Mouse (Mus musculus) small intestine, adult 2 months (tissue): ENCODE data around the gene Mbtps2. TPM values are rescaled to one million over a fixed set of nuclear protein-coding genes. Genes with fewer than 3 reads are reported as not detected.

Experiments
- H3K27ac ChIP-seq: fragments of 200-500 bp; 2 replicates; pipeline ENCODE4 v1.5.1; 2012; ENCODE audit warnings: low read depth, low read length, control low read depth, inconsistent platforms; ENCODE audit not compliant: insufficient read depth
- H3K27me3 ChIP-seq: fragments of 200-500 bp; 2 replicates; pipeline ENCODE4 v1.6.1; 2012; ENCODE audit warnings: mild to moderate bottlenecking, moderate library complexity, low read length, inconsistent platforms; ENCODE audit not compliant: control insufficient read depth, insufficient read depth
- H3K36me3 ChIP-seq: fragments of 200-500 bp; 2 replicates; pipeline ENCODE4 v1.6.1; 2012; ENCODE audit warnings: mild to moderate bottlenecking, low read length, control low read depth, inconsistent platforms; ENCODE audit not compliant: control insufficient read depth, insufficient read depth
- H3K4me1 ChIP-seq: fragments of 200-500 bp; 2 replicates; pipeline ENCODE4 v1.6.1; 2012; ENCODE audit warnings: low read length, inconsistent platforms, mixed read lengths; ENCODE audit not compliant: control insufficient read depth, insufficient read depth, insufficient read length
- H3K4me3 ChIP-seq: fragments of 200-500 bp; 2 replicates; pipeline ENCODE4 v1.5.1; 2012; ENCODE audit warnings: low read depth, mild to moderate bottlenecking, control low read depth, inconsistent platforms, low read length, moderate library complexity
- CTCF ChIP-seq: fragments of 200-500 bp; IDR thresholded peaks from 2 replicates; pipeline ENCODE4 v1.5.1; 2012; ENCODE audit warnings: low read depth, mild to moderate bottlenecking, control low read depth, inconsistent platforms, low read length, moderate library complexity, mixed read lengths; ENCODE audit not compliant: insufficient replicate concordance, insufficient read length; ENCODE audit errors: extremely low read depth
- POLR2A ChIP-seq: fragments of 200-500 bp; IDR thresholded peaks from 2 replicates; pipeline ENCODE4 v1.6.1; 2012; ENCODE audit warnings: low read depth, mild to moderate bottlenecking, control low read depth, inconsistent platforms, low read length, moderate library complexity
- WGBS: fragments of 180-500 bp; shearing (Covaris S2); methylation state at CpG from one replicate; pipeline ENCODE4 v1.1.7; 2018; 5-methylcytosine and 5-hydroxymethylcytosine counted together
- polyA plus RNA-seq: library from polyadenylated mRNA; depleted of rRNA; stranded (reverse); fragments of >200 nt; gene quantifications from 2 replicates; pipeline ENCODE4 v1.2.3, GENCODE M21; 2012; rRNA removed

Gene Mbtps2
- polyA plus RNA-seq, 1 experiment: 3.8 TPM

GRCm38 (mm10) chrX:157490769-157491144 lies 107.8 kb downstream of the Mbtps2 start:
- H3K27me3 ChIP-seq: no peaks in the 10 kb centered on the region; the same call in 1 of the 2 replicates
- 11% methylated on average over 12 of the region's 12 CpGs for WGBS

GRCm38 (mm10) chrX:157489871-157490721 lies 108.4 kb downstream of the Mbtps2 start:
- no peak for TF ChIP-seq CTCF
- TF ChIP-seq POLR2A: no peak
- H3K4me1 ChIP-seq: no peaks in the 10 kb centered on the region
- 30% methylated on average over 9 of the region's 9 CpGs for WGBS
- no peaks in the 10 kb centered on the region; the same call in 1 of the 2 replicates for H3K27me3 ChIP-seq
- H3K36me3 ChIP-seq: no peaks in the 10 kb centered on the region
- H3K4me3 ChIP-seq: no peak overlapping the region
- no peak overlapping the region for H3K27ac ChIP-seq

More at GRCm38 (mm10) chrX:157490769-157491144, 107.8 kb downstream of the Mbtps2 start:
- peak overlapping the region; percentile 87 for H3K4me3 ChIP-seq
- no peak overlapping the region for H3K27ac ChIP-seq
- TF ChIP-seq POLR2A: no peak
- no peak for TF ChIP-seq CTCF
- no peaks in the 10 kb centered on the region for H3K4me1 ChIP-seq
- H3K36me3 ChIP-seq: no peaks in the 10 kb centered on the region

GRCm38 (mm10) chrX:157488831-157489230 lies 109.7 kb downstream of the Mbtps2 start:
- Histone ChIP-seq H3K27ac (no peak overlapping the region), H3K27me3 (no peaks in the 10 kb centered on the region; the same call in 1 of the 2 replicates), H3K4me1 (no peaks in the 10 kb centered on the region), H3K4me3 (no peak overlapping the region), H3K36me3 (no peaks in the 10 kb centered on the region)
- TF ChIP-seq CTCF: no peak
- no peak for TF ChIP-seq POLR2A
- WGBS: 79% methylated on average over 3 of the region's 3 CpGs

GRCm38 (mm10) chrX:157486765-157487164 lies 111.8 kb downstream of the Mbtps2 start:
- 30% methylated on average over 2 of the region's 2 CpGs for WGBS
- no peak for TF ChIP-seq POLR2A
- TF ChIP-seq CTCF: no peak
- H3K27me3 ChIP-seq: no peaks in the 10 kb centered on the region
- no peak overlapping the region for H3K4me3 ChIP-seq
- no peak overlapping the region for H3K27ac ChIP-seq
- no peaks in the 10 kb centered on the region for H3K4me1 ChIP-seq
- no peaks in the 10 kb centered on the region for H3K36me3 ChIP-seq

Other genes with a start within 250 kb of the Mbtps2 start
- not detected in 2 replicates for gene Phex, start 183.4 kb downstream of the Mbtps2 start, polyA plus RNA-seq
- 5.4 and 5.5 TPM in 2 replicates for gene Sms, start 106.4 kb downstream of the Mbtps2 start, polyA plus RNA-seq
- not detected in 2 replicates for gene Yy2, start 29.7 kb downstream of the Mbtps2 start, polyA plus RNA-seq
- 0.30 and 0.32 TPM in 2 replicates for gene Smpx, start 100.2 kb upstream of the Mbtps2 start, polyA plus RNA-seq
- not detected in 2 replicates for gene Klhl34, start 219.7 kb upstream of the Mbtps2 start, polyA plus RNA-seq